Mouse (Mus musculus) urinary bladder, postnatal 36 days (tissue): Measurements from ENCODE around the gene Cltb.

Experiments
- DNase-seq, 2 experiments: peaks; one replicate each; pipeline ENCODE4 v3.0.0; 2022; ENCODE audit warnings: low spot score in 2 of 2, mixed read lengths in 1 of 2

Cltb gene

DNA sequence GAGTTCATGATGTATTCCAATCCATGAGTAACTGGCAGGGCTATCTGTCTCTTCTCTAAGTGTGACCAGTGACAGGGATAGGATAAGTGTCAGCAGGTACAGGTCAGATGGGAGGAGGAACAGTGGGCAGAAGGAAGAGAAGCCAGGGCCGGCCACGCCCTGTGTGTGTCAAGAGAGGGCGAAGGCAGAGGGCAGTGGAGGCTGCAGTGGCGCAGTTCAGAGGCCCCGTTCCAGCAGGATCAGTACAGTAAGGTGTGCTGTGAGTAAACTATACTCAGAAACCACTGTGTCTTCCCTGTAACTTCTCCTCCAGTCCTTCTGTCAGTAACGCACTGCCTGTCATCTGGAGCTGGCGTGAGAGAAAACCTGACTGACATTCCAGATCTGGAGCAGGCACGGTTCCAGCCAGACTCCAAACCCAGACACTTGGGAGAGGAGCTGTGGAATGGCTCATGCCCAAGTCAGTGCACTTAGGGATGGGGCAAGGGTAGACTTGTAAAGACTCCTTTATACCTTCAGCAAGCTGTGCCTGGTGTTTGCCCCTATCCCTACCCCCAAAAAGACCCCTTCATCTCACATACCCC, 14.9 kb downstream of the Cltb start:
- DNase-seq = no peak

DNA sequence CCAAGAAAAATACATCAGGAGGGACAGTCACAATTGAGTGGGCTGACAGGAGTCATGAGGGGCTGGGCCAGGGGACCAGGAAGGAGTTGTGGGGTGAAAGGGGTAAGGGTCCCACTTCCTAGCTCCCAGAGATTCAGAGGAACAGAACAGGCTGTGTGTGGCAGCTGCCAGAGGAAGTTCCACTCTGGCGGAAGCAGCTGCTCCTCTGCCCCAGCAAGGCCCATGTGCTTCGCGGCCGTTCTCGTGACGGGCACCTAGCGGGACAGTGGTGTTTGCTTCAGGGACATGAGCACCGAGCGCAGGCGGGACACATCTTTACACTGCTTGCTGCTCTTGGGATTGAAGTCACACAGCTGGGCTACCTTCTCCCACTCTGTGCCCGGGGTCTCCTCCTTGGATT, 17.5 kb downstream of the Cltb start:
- no peak for DNase-seq

DNA sequence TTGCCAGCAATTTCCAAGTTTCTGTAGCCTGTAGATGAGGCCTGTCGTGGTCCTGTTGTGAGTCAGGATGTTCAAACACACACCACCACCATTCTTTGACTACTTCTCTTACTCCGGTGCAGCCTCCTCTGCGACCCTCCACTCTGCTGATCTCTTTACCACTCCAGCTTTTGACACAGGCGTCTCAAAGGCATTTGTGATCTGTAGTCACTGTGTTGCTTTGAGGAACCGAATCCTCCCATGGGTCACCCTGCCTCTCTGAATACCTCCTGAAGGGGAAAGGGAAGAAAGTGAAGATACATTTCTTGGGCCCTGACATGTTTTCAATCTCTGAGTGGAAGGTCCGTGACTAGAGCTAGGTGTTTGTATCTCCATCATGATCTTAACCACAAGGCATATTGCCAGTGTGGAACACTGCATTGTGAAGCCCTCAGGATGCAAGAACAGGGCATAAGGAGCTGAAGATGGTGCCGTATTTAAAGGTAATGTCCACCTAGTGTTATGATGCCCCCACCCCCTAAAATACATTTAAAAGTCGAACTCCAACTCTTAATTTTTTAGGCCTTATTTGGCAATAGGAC, 19.3 kb downstream of the Cltb start:
- no peak for DNase-seq

DNA sequence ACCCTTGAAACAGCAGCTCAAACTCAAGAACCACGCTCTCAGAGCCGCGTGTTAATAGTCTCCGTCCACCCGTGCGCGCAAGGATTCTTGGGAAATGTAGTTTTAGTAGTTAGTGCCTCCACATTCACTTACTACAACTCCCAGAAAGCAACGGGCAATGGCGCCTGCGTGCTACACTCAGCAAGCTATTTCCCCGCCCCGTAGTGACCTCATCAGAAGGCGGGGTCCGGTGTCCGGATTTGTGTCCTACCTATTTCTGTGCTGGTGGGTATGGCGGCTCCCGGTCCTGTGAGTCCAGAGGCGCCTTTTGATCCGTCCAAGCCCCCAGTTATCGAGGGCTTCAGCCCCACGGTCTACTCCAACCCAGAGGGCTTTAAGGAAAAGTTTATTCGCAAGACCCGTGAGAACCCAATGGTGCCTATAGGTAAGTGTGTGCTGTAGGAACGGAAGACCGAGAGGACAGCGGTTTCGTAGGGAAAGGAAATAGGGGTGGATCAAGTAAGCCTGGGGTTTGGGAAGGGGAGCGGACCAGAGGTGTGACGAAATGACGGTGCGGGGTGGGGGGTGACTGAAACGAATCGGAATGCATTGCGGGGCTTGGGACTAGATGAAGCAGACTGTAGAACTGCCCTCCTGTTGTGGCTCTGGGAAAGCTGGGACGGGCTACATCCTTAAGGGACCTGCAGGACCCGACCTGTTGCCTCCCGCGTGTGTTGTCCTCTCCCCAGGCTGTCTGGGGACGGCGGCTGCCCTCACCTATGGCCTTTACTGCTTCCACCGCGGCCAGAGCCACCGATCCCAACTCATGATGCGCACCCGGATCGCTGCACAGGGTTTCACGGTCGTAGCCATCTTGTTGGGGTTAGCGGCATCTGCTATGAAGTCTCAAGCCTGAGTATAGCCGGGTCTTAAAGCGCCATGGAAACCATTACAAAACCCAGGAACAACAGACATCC, 20.9 kb downstream of the Cltb start, which contains the start of the genes Nop16 and Higd2a:
Gene Nop16 (minus strand): TSS at position 95 of the 956 bp plus-strand sequence.
Gene Higd2a (plus strand): TSS at position 212 of the 956 bp plus-strand sequence.
- peak; percentile 96 to 97 for DNase-seq

DNA sequence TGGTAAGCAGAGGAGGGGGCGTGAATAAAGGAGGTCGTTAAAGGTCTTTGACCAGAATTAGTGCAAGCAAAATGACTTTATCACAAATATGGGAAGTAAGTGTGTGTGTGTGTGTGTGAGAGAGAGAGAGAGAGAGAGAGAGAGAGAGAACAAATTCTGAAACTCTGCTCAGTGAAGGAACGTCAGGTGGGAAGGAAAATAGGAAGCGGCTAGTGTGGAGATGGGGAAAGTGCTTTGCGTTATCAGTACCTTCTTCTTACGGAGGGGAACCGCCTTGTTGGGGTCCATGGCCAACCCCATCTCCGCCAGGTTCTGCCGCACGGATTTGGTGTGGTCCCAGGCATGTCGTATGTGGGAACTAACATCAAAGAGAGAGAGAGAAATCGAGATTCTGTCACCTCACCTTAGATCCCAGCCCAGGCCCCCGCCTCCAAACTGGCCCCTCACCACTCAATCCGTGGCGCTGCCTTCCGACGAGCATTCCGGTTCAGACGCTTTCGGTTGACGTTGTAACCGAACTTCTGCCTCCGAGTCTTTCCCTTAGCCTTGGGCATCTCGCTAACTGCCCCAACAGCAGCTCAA, 21.6 kb downstream of the Cltb start:
- no peak for DNase-seq

DNA sequence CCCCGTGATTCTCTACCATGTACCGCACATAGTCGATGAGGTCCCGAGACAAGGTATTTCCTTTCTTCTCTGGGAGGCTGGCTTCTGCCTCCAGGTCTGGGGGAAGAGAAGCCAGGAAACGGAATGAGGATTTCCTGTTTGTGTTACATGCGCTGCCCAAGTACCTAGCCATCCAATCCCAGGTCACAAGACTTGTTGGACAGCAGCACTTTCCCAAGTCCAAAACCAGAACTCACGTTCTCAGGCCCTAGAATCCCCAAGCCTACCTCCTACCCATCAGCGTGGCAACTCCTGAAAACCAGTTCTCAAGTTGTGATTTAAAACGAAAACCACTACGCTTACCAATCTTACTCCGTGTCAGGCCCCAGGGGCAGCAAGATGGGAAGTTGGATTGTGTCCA, 25.3 kb downstream of the Cltb start:
- DNase-seq = no peak

DNA sequence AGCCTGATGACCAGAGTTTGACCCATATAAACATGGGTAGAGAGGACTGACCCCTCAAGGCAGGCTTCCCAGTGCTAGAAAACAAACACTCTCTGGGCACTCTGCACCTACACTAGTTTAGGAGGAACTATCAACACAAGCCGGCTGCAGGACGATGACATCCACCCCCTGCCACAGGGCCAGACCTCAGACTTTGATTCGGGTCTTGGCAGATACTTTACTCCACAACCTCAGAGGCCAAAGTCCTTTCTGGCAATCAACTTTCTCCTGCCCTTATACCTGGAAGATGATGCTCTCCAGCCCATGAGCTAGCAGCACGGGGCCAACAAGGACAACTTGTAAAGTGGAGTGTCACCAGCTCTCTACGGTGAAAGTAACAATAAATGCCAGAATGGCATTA, 28.3 kb downstream of the Cltb start:
- no peak for DNase-seq

DNA sequence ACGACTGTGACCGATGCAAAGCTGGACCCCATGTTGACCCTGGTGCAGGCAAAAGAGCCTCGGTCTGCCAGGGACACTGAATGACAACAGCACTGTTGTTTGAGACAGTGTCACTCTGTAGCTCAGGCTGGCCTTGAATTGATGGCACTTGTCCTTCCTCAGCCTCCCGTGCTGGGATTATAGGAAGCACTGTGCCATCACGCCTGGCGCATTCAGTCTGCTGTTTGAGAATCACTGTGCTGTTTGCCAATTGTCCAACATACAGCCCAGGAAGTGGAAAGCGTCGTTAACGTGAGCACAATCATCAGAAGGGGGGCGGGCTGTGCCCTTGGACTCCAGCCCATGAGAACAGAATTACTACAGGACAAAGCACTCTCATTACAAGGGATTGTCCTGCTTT, 29.0 kb downstream of the Cltb start:
- no peak for DNase-seq

DNA sequence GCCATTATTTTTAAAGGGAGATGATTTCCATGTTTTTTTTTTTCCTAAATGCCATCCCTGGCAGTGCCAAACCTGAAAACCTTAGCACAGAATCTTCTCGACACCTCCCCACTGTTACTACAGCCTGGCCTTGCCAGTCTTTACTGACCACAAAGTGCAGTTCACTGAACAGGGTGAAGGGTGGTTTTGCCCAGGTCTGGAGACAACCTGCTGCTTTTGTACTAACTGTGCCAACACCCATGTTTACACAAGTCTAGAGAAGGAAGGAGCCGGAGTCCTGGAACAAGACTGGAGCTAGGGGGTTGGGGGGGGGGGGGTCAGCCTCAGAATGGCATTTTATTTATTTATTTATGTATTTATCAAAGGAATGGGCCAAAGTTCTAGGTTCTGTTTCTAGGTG, 29.8 kb downstream of the Cltb start:
- DNase-seq = peak in 1 of 2 experiments; percentile 31

DNA sequence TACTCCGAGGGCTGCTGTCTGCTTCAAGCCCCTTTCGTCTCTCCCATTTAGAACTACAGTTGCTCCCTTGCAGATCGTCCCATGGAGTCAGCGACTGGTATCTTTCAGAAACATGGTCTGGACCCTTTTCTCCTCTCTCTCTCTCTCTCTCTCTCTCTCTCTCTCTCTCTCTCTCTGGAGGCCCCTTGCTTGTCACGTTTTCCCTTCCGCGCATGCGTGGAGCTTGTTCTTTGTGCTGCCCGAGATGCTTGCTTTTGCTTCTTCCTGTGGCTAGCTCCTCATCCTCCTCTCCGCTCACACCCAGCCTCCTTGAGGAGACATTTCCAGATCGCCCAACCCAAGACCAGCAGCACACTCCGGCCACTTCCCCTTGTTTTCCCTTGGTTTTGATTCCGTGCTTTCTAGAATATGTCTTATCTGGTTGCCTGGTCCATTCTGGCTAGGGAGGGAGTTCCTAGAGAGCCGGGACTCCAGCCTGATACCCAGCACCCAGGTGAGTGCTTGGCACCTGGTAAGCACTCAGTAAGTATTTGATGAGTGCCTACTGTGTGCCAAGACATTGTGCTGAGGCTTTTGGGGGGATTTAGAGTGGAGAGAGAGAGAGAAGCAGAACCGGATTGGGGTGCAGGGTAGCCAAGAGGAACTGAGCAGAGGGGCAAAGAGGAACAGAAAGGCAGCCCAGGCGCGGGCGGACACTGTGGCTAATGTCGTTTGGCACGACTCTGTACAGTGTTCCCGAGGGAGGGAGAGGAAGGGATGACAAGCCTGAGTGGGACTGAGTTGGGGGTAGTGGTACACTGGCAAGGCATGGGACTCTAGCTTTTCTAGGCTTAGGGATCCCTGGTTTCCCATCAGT, 33.3 kb downstream of the Cltb start:
- DNase-seq = no peak

DNA sequence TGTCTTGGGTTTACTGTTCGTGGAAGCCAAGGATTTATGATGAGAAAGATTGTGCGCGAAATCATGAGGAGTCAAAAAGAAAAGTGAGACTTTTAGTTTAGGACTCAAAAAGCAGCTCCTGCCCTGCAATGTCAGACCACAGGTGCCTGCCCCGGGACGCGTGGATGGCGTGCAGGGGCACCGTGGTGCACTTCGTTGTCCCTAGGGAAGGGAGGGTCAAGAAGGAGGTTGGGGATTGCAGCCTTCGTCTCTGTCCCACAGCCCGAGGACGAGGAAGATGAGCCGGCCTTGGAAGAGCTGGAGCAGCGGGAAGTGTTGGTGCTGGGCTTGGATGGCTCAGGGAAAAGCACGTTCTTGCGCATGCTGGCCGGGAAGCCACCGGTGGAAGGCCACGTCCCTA, 35.7 kb downstream of the Cltb start:
- DNase-seq = peak in 1 of 2 experiments; percentile 22

DNA sequence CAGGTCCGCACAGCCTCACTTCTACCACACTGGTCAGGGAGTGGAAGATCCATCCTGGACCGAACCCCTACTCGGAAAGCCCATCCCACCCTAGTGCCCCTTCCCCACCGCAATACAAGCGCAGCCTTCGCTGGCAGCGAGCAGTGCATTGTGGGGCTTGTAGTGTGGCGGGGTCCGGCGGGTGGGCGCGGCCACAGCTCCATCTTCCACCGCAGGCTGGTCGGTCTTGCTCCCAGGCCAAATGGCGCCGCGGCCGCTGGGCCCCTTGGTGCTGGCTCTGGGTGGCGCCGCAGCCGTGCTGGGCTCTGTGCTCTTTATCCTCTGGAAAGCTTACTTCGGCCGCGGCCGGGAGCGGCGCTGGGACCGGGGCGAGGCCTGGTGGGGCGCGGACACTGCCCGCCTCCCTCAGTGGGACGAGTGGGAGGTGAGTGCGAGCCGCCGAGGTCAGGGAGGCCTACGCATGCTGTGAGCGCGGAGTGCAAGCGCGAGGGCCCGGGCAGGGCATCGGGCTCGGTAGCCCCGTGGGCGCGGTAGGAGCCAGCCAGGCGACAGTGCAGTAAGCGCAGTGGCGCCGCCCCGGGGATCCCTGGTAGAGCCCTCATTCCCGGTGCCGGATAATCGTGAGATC, 36.2 kb downstream of the Cltb start, which contains the start of gene Arl10:
Gene Arl10 (plus strand): TSS at position 162 of the 628 bp plus-strand sequence.
- DNase-seq = peak; percentile 65 to 78

DNA sequence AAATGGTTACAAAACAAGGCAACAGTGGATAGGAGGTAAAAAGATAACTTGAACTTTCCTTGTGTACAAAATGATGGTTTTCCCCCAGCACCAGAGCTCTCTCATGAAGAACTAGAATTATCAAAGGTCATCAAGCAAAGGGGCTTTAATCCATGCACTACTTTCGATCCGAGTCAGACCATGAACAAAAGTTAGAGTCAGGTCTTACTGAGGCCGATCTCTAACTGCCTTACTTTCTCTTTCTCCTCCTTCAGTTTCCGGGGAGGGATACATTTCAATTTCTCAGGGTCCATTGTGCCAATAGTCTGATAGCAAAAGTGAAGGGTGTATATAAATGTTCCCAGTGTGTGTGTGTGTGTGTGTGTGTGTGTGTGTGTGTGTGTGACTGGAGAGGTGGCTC, 38.5 kb downstream of the Cltb start:
- no peak for DNase-seq

DNA sequence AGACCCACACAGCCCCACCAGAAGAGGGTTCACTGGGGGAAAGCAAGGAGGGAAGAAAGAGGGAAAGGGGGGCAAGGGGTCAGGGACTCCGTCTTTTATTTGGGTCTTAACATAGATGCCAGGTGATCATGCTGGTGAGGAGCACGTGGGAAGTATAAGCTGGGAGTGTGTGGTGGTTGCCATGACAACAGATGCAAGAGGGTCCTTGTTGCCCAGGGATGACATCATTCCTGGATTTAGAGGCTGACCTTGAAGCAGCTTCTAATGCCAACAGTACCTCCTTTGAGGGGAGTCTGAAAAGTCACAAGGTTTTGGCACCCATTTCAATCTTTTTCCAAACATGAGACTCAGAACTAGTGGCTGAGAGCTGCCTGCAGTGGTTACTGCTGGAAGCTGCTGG, 39.5 kb downstream of the Cltb start:
- no peak for DNase-seq

DNA sequence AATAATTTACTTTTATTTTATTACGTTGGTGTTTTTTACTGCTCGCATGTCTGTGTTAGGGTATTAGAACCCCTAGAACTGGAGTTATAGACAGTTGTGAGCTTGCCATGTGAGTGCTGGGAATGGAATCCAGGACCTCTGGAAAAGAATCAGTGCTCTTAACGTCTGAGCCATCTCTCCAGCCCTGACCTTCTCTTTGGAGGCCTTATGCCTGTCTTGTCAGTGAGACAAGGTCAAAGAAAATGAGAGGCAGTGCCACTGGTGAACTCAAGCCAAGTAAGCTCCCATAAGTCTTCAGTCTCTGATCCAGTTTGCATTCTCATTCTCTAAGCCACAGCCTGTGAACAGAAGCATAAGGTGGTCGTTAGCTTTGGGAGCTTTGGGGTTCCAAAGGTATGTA, 40.4 kb downstream of the Cltb start:
- DNase-seq = no peak

DNA sequence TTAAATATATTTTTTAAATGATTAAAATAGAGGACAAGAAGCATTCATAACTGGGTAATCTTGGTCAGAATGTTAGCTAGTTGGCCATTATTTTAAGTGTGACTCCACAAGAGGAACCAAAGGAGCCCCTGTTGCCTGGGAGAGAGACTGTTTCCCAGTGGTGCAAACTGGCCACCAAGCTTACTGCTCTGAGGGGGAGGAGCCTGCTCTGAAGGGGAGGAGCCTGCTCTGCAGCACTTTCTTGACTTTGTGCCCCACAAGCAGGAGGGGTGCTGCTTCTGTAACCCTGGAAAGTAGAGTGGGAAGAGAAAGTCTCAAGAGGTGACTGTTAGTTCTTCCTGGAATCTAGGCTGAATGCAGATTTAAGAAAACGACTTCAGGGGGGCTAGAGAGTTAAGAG, 41.9 kb downstream of the Cltb start:
- DNase-seq = no peak

DNA sequence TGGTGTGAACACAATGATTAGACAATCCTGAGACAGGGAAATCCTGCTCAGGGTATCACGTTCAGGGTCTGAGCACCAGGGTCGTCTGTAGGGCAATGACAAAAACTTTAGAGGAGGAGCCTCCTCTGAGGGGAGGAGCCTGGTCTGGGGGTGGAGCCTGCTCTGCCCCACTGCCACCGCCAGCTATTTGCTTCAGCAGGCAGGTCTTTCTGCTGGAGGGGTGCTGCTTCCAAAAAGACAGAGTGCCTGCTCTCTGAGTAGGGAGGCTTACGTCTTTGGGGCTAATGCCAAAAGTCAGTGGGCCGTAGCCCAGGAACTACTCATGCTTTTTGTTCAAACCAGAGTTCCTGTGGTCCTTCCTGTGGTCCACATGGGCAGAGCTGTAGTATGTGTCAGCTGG, 42.8 kb downstream of the Cltb start:
- DNase-seq = no peak

DNA sequence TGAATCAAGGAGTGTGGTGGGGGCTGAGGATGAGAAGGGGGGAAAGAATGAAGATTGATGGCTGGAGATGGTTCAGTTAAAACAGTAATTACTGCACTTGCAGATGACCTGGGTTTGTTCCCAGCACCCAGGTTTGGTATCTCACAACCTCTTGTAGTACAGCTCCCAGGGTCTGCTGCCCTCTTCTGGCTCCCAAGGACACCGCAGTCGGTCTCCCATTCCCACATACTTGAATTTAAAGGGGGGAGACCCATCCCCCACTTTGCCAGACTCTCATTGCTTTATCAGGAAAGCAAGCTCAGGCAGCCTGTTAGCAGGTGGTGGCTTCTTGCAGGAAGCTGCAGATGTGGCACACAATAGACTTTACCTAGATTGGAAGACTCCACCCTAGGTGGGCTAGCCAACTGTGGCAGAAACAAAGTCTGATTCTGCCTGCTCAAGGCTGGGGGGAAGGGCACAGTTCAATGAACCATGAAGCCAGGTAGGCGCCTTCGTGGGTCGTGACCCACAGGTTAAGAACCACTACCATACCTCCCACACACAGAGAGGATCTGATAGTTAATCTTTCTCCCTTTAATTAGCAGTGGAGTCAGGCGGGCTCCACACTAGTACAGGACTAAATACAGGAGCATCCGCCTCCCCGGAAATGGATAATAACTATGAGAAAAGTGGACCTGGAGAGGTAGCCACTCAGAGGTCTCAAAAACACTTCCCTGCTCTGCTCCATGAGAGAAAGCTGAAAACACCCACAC, 45.4 kb downstream of the Cltb start:
- DNase-seq = peak; percentile 20 to 36

DNA sequence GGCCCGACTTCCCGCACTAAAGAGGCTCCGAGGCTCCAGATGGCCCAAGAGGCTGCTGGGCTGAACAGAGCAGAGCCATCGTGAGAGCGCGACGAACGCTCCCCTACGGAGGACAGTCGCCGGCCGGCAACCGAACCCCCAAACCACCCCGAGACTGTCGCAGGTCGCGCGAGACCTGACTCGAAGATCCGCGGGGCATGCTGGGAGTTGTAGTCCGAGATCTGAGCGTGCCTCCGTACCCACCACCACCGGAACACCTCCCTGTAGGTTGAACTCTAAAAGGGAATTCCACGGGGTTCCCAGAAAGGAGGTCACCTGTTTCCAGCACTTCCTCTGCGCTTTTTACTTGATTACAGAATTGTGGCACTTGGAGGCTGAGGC, 46.0 kb downstream of the Cltb start, which contains the start of gene 4833439L19Rik:
Gene 4833439L19Rik (minus strand): TSS at position 235 of the 381 bp plus-strand sequence.
- peak; percentile 93 to 95 for DNase-seq
